Mouse (Mus musculus) ES-E14 (cell line): Measurements from ENCODE around the gene Raph1.

Experiments used
- HCFC1 ChIP-seq: IDR thresholded peaks from 2 replicates; pipeline ENCODE4 v1.6.1; 2012; ENCODE audit warnings: low read length, inconsistent platforms, borderline replicate concordance; ENCODE audit not compliant: insufficient read depth
- MAFK ChIP-seq: IDR thresholded peaks from 2 replicates; pipeline ENCODE4 v1.6.1; 2014; ENCODE audit warnings: mild to moderate bottlenecking, low read depth, low read length, inconsistent platforms; ENCODE audit not compliant: insufficient read depth
- ZNF384 ChIP-seq: IDR thresholded peaks from 2 replicates; pipeline ENCODE4 v1.6.1; 2012; ENCODE audit warnings: low read depth, low read length, inconsistent platforms

GRCm38 (mm10) chr1:60503456-60503855 lies 63.4 kb downstream of the Raph1 start:
- TF ChIP-seq MAFK (no peak), HCFC1 (no peak), ZNF384 (no peak)
